Mouse (Mus musculus) small intestine, adult 2 months (tissue): Measurements from ENCODE around the gene Plaur. TPM values are rescaled to one million over a fixed set of nuclear protein-coding genes. Genes with fewer than 3 reads are reported as not detected.

Experiments
- H3K27ac ChIP-seq: fragments of 200-500 bp; 2 replicates; pipeline ENCODE4 v1.5.1; 2012; ENCODE audit warnings: low read depth, low read length, control low read depth, inconsistent platforms; ENCODE audit not compliant: insufficient read depth
- H3K27me3 ChIP-seq: fragments of 200-500 bp; 2 replicates; pipeline ENCODE4 v1.6.1; 2012; ENCODE audit warnings: mild to moderate bottlenecking, moderate library complexity, low read length, inconsistent platforms; ENCODE audit not compliant: control insufficient read depth, insufficient read depth
- H3K36me3 ChIP-seq: fragments of 200-500 bp; 2 replicates; pipeline ENCODE4 v1.6.1; 2012; ENCODE audit warnings: mild to moderate bottlenecking, low read length, control low read depth, inconsistent platforms; ENCODE audit not compliant: control insufficient read depth, insufficient read depth
- H3K4me1 ChIP-seq: fragments of 200-500 bp; 2 replicates; pipeline ENCODE4 v1.6.1; 2012; ENCODE audit warnings: low read length, inconsistent platforms, mixed read lengths; ENCODE audit not compliant: control insufficient read depth, insufficient read depth, insufficient read length
- H3K4me3 ChIP-seq: fragments of 200-500 bp; 2 replicates; pipeline ENCODE4 v1.5.1; 2012; ENCODE audit warnings: low read depth, mild to moderate bottlenecking, control low read depth, inconsistent platforms, low read length, moderate library complexity
- CTCF ChIP-seq: fragments of 200-500 bp; IDR thresholded peaks from 2 replicates; pipeline ENCODE4 v1.5.1; 2012; ENCODE audit warnings: low read depth, mild to moderate bottlenecking, control low read depth, inconsistent platforms, low read length, moderate library complexity, mixed read lengths; ENCODE audit not compliant: insufficient replicate concordance, insufficient read length; ENCODE audit errors: extremely low read depth
- POLR2A ChIP-seq: fragments of 200-500 bp; IDR thresholded peaks from 2 replicates; pipeline ENCODE4 v1.6.1; 2012; ENCODE audit warnings: low read depth, mild to moderate bottlenecking, control low read depth, inconsistent platforms, low read length, moderate library complexity
- WGBS: fragments of 180-500 bp; shearing (Covaris S2); methylation state at CpG from one replicate; pipeline ENCODE4 v1.1.7; 2018; 5-methylcytosine and 5-hydroxymethylcytosine counted together
- polyA plus RNA-seq: library from polyadenylated mRNA; depleted of rRNA; stranded (reverse); fragments of >200 nt; gene quantifications from 2 replicates; pipeline ENCODE4 v1.2.3, GENCODE M21; 2012; rRNA removed

The Plaur gene
- polyA plus RNA-seq, 1 experiment = 9.9 TPM

- no peaks in the 10 kb centered on the region for H3K36me3 ChIP-seq
- TF ChIP-seq POLR2A (no peak), CTCF (no peak)
- no peaks in the 10 kb centered on the region for H3K27me3 ChIP-seq
- WGBS = 70% methylated on average over 6 of the region's 6 CpGs
- no peaks in the 10 kb centered on the region for H3K4me1 ChIP-seq
- H3K27ac ChIP-seq = no peak overlapping the region
- no peak overlapping the region for H3K4me3 ChIP-seq
Observed at GRCm38 (mm10) chr7:24523723-24524122, 61.4 kb downstream of the Plaur start.

GRCm38 (mm10) chr7:24524978-24525377 lies 62.7 kb downstream of the Plaur start:
- TF ChIP-seq POLR2A (no peak), CTCF (no peak)
- no peak overlapping the region for H3K4me3 ChIP-seq
- no peak overlapping the region for H3K27ac ChIP-seq
- H3K36me3 ChIP-seq = no peaks in the 10 kb centered on the region
- peaks cover 2% of the 10 kb centered on the region; the same call in 1 of the 2 replicates for H3K4me1 ChIP-seq
- 76% methylated on average over 6 of the region's 6 CpGs for whole genome bisulfite sequencing
- H3K27me3 ChIP-seq = no peaks in the 10 kb centered on the region

Other genes starting within 250 kb of the Plaur start
- gene Zfp109, start 224.9 kb upstream of the Plaur start, polyA plus RNA-seq = 0.33 and 0.56 TPM in 2 replicates
- 0.13 and 0.18 TPM in 2 replicates for gene Zfp108, start 207.7 kb upstream of the Plaur start, polyA plus RNA-seq
- gene Zfp93, start 192.1 kb upstream of the Plaur start, polyA plus RNA-seq = 0.37 and 0.55 TPM in 2 replicates
- gene Zfp61, start 161.3 kb upstream of the Plaur start, polyA plus RNA-seq = 1.1 and 1.5 TPM in 2 replicates
- gene Zfp94, start 145.8 kb upstream of the Plaur start, polyA plus RNA-seq = 0.84 and 1.5 TPM in 2 replicates
- 0.15 TPM in 1 of 2 replicates, not detected in the other for gene Tescl, start 128.5 kb upstream of the Plaur start, polyA plus RNA-seq
- 0.06 TPM in 1 of 2 replicates, not detected in the other for gene Lypd5, start 113.3 kb upstream of the Plaur start, polyA plus RNA-seq
- gene Kcnn4, start 92.2 kb upstream of the Plaur start, polyA plus RNA-seq = 61.9 and 95.5 TPM in 2 replicates
- 29.9 and 54.2 TPM in 2 replicates for gene Smg9, start 62.9 kb upstream of the Plaur start, polyA plus RNA-seq
- 0.05 and 0.37 TPM in 2 replicates for gene Irgc1, start 10.2 kb upstream of the Plaur start, polyA plus RNA-seq
- gene Cadm4, start 19.5 kb downstream of the Plaur start, polyA plus RNA-seq = 2.9 and 4.7 TPM in 2 replicates
- 6.4 and 15.7 TPM in 2 replicates for gene Zfp428, start 44.5 kb downstream of the Plaur start, polyA plus RNA-seq
- gene AC161166.1, start 50.0 kb downstream of the Plaur start, polyA plus RNA-seq = not detected in 2 replicates
- 8.5 and 12.3 TPM in 2 replicates for gene Irgq, start 68.2 kb downstream of the Plaur start, polyA plus RNA-seq
- 0.13 TPM in 1 of 2 replicates, not detected in the other for gene Pinlyp, start 83.6 kb downstream of the Plaur start, polyA plus RNA-seq
- 12.3 and 24.7 TPM in 2 replicates for gene Xrcc1, start 83.8 kb downstream of the Plaur start, polyA plus RNA-seq
- gene Ethe1, start 125.1 kb downstream of the Plaur start, polyA plus RNA-seq = 44.2 and 47.3 TPM in 2 replicates
- gene Zfp575, start 125.2 kb downstream of the Plaur start, polyA plus RNA-seq = 0.62 and 0.79 TPM in 2 replicates
- gene Phldb3, start 148.3 kb downstream of the Plaur start, polyA plus RNA-seq = 2.3 and 7.5 TPM in 2 replicates
- gene Lypd3, start 174.1 kb downstream of the Plaur start, polyA plus RNA-seq = 0.42 and 0.70 TPM in 2 replicates
- not detected in 2 replicates for gene Tex101, start 214.2 kb downstream of the Plaur start, polyA plus RNA-seq
- gene BC049730, start 246.8 kb downstream of the Plaur start, polyA plus RNA-seq = not detected in 2 replicates